Mouse (Mus musculus) bone marrow, adult 2 months (tissue): Measurements from ENCODE around the gene Tbx3. TPM values are rescaled to one million over a fixed set of nuclear protein-coding genes. Genes with fewer than 3 reads are reported as not detected.

Experiments used
- H3K27ac ChIP-seq: fragments of 200-500 bp; 2 replicates; pipeline ENCODE4 v1.5.1; 2012; ENCODE audit warnings: low read depth, mild to moderate bottlenecking, control low read depth, inconsistent platforms, low read length; ENCODE audit not compliant: control insufficient read depth, poor library complexity, insufficient read depth
- H3K4me1 ChIP-seq: fragments of 200-500 bp; 2 replicates; pipeline ENCODE4 v1.6.1; 2011; ENCODE audit warnings: low read length; ENCODE audit not compliant: control insufficient read depth, insufficient read depth
- H3K4me3 ChIP-seq: fragments of 200-500 bp; replicated peaks from 2 replicates; pipeline ENCODE3; 2011; ENCODE audit warnings: mild to moderate bottlenecking, low read depth, low read length, control low read depth; ENCODE audit not compliant: control insufficient read depth
- CTCF ChIP-seq: fragments of 200-500 bp; IDR thresholded peaks from 2 replicates; pipeline ENCODE4 v1.5.1; 2011; ENCODE audit warnings: low read length, control low read depth; ENCODE audit not compliant: control insufficient read depth, insufficient read depth
- POLR2A ChIP-seq: fragments of 200-500 bp; IDR thresholded peaks from 2 replicates; pipeline ENCODE4 v1.6.1; 2011; ENCODE audit warnings: low read depth, mild to moderate bottlenecking, control low read depth, low read length, borderline replicate concordance; ENCODE audit not compliant: control insufficient read depth
- WGBS: fragments of 180-500 bp; shearing (Covaris S2); methylation state at CpG from one replicate; pipeline ENCODE4 v1.1.7; 2018; 5-methylcytosine and 5-hydroxymethylcytosine counted together
- polyA plus RNA-seq: library from polyadenylated mRNA; stranded (reverse); fragments of >200 nt; gene quantifications from 2 replicates; pipeline ENCODE4 v1.2.4, GENCODE M21; 2011; ENCODE audit warnings: low replicate concordance; ENCODE audit not compliant: missing spikeins, insufficient read depth, insufficient read length

The Tbx3 gene
- 0.27 and 3.2 TPM in 2 replicates for polyA plus RNA-seq

GRCm38 (mm10) chr5:119670566-119671108 is at the start of gene Tbx3:
Gene Tbx3, plus strand, starts transcription at chr5:119670669.
- under 1% methylated on average over 43 of the region's 43 CpGs for WGBS
- H3K27ac ChIP-seq: no peak within 1 kb of the TSS
- H3K4me1 ChIP-seq: no peaks in the 10 kb centered on the region
- TF ChIP-seq POLR2A: no peak
- no peak for TF ChIP-seq CTCF
- no peak within 1 kb of the TSS for H3K4me3 ChIP-seq

- Histone ChIP-seq H3K27ac (no peak overlapping the region), H3K4me3 (no peak overlapping the region), H3K4me1 (no peaks in the 10 kb centered on the region)
- TF ChIP-seq POLR2A: no peak
- no peak for TF ChIP-seq CTCF
- 80% methylated on average over 1 of the region's 1 CpGs for WGBS
Observed at GRCm38 (mm10) chr5:119622076-119622475, 48.4 kb upstream of the Tbx3 start.

- Histone ChIP-seq H3K4me3 (no peak overlapping the region), H3K4me1 (no peaks in the 10 kb centered on the region), H3K27ac (no peak overlapping the region)
- TF ChIP-seq CTCF (no peak), POLR2A (no peak)
- WGBS: 48% methylated on average over 1 of the region's 1 CpGs
Observed at GRCm38 (mm10) chr5:119624554-119624953, 45.9 kb upstream of the Tbx3 start.

GRCm38 (mm10) chr5:119625603-119626002 is 44.9 kb upstream of the Tbx3 start:
- Histone ChIP-seq H3K4me1 (no peaks in the 10 kb centered on the region), H3K27ac (no peak overlapping the region), H3K4me3 (no peak overlapping the region)
- WGBS: 38% methylated on average over 13 of the region's 13 CpGs
- TF ChIP-seq CTCF (no peak), POLR2A (no peak)

- Histone ChIP-seq H3K4me1 (no peaks in the 10 kb centered on the region), H3K27ac (no peak overlapping the region), H3K4me3 (no peak overlapping the region)
- 66% methylated on average over 9 of the region's 9 CpGs for WGBS
- TF ChIP-seq POLR2A (no peak), CTCF (no peak)
Observed at GRCm38 (mm10) chr5:119626154-119626553, 44.3 kb upstream of the Tbx3 start.

GRCm38 (mm10) chr5:119626662-119627061 is 43.8 kb upstream of the Tbx3 start:
- Histone ChIP-seq H3K4me3 (no peak overlapping the region), H3K4me1 (no peaks in the 10 kb centered on the region), H3K27ac (no peak overlapping the region)
- no peak for TF ChIP-seq POLR2A
- TF ChIP-seq CTCF: no peak
- WGBS: 10% methylated on average over 22 of the region's 22 CpGs

GRCm38 (mm10) chr5:119628100-119628499 is 42.4 kb upstream of the Tbx3 start:
- WGBS: 69% methylated on average over 3 of the region's 3 CpGs
- Histone ChIP-seq H3K27ac (no peak overlapping the region), H3K4me3 (no peak overlapping the region), H3K4me1 (no peaks in the 10 kb centered on the region)
- TF ChIP-seq POLR2A (no peak), CTCF (no peak)

- WGBS: 21% methylated on average over 12 of the region's 12 CpGs
- TF ChIP-seq CTCF (no peak), POLR2A (no peak)
- Histone ChIP-seq H3K4me3 (no peak overlapping the region), H3K27ac (no peak overlapping the region), H3K4me1 (no peaks in the 10 kb centered on the region; the same call in 1 of the 2 replicates)
Observed at GRCm38 (mm10) chr5:119628746-119629327, 41.6 kb upstream of the Tbx3 start.
